25 mouse cellular contexts compared by ENCODE assay signal in genomic region chr17:50205152-50205782, GRCm38 (mm10).
"Had no signal": no experiment of that assay in that cellular context is flagged by ENCODE, and none has a peak within 500 bp of the region (broad histone marks: within the 10 kb centered on the region; RNA-seq: fewer than 3 reads in every experiment).

No protein-coding gene starts in this region.

- H3K9me3 ChIP-seq: liver, embryonic 12.5 days; lung, embryonic 15.5 days; midbrain, embryonic 10.5 days; midbrain, embryonic 12.5 days; neural tube, embryonic 13.5 days; neural tube, embryonic 15.5 days; stomach, embryonic 15.5 days had no signal

- H3K4me3 ChIP-seq: liver, embryonic 12.5 days; lung, embryonic 15.5 days; midbrain, embryonic 10.5 days; midbrain, embryonic 12.5 days; myocyte; neural tube, embryonic 13.5 days; neural tube, embryonic 15.5 days; stomach, embryonic 15.5 days had no signal

- H3K27me3 ChIP-seq: lung, embryonic 15.5 days; midbrain, embryonic 12.5 days; neural tube, embryonic 13.5 days; neural tube, embryonic 15.5 days; stomach, embryonic 15.5 days had no signal

- H3K9ac ChIP-seq: liver, embryonic 12.5 days; liver, embryonic 14.5 days; lung, embryonic 15.5 days; midbrain, embryonic 12.5 days; neural tube, embryonic 13.5 days; neural tube, embryonic 15.5 days; stomach, embryonic 15.5 days had no signal

- H3K4me2 ChIP-seq: liver, embryonic 12.5 days; lung, embryonic 15.5 days; midbrain, embryonic 12.5 days; neural tube, embryonic 13.5 days; neural tube, embryonic 15.5 days; stomach, embryonic 15.5 days had no signal

- H3K36me3 ChIP-seq: liver, embryonic 12.5 days; lung, embryonic 15.5 days; midbrain, embryonic 10.5 days; midbrain, embryonic 12.5 days; neural tube, embryonic 13.5 days; neural tube, embryonic 15.5 days; stomach, embryonic 15.5 days had no signal

- ATAC-seq: liver, embryonic 12.5 days; lung, postnatal 0 days; midbrain, embryonic 16.5 days had no signal

- DNase-seq: lung, adult 2 months; lung, postnatal 14 days; lung, postnatal 36 days; midbrain, embryonic 14.5 days; retina, postnatal 1 day; right cerebral cortex, adult 18-20 months; right cerebral cortex, postnatal 25 days; right cerebral cortex, postnatal 4 days; spleen, adult 18-20 months; thymus, adult 18-20 months; thymus, postnatal 25 days; thymus, postnatal 4 days had no signal

- H3K4me1 ChIP-seq: liver, embryonic 12.5 days; lung, embryonic 15.5 days; midbrain, embryonic 10.5 days; midbrain, embryonic 12.5 days; neural tube, embryonic 13.5 days; neural tube, embryonic 15.5 days; stomach, embryonic 15.5 days had no signal

- H3K27ac ChIP-seq: liver, embryonic 12.5 days; liver, embryonic 14.5 days; lung, embryonic 15.5 days; macrophage; midbrain, embryonic 10.5 days; midbrain, embryonic 12.5 days; neural tube, embryonic 13.5 days; neural tube, embryonic 15.5 days; stomach, embryonic 15.5 days; stomach, postnatal 0 days had no signal
